Mouse (Mus musculus) MEL (cell line): ENCODE measurements around the gene A730061H03Rik. TPM values are rescaled to one million over a fixed set of nuclear protein-coding genes. Genes with fewer than 3 reads are reported as not detected.

Experiments used
- DNase-seq: peaks from one replicate; pipeline ENCODE4 v3.0.0; 2011; ENCODE audit warnings: low read depth, low spot score
- H3K27ac ChIP-seq: 2 replicates; pipeline ENCODE4 v1.5.1; 2012; ENCODE audit warnings: low read depth, mild to moderate bottlenecking, control low read depth, low read length, moderate library complexity; ENCODE audit not compliant: control insufficient read depth
- H3K27me3 ChIP-seq, 2 experiments: fragments of 150-350 bp in 1 of 2; sonication (generic) in 1 of 2; 2 replicates each; pipeline ENCODE4 v1.6.1; 2012; ENCODE audit warnings: low read length in 2 of 2, mild to moderate bottlenecking in 2 of 2, improper control_type of control experiment in 1 of 2, moderate library complexity in 1 of 2; ENCODE audit not compliant: insufficient read depth in 2 of 2, control insufficient read depth in 1 of 2
- H3K36me3 ChIP-seq, 2 experiments: 2 replicates each; pipeline ENCODE4 v1.6.1; 2012 to 2014; ENCODE audit warnings: low read length in 2 of 2, improper control_type of control experiment in 1 of 2, inconsistent platforms in 1 of 2, mild to moderate bottlenecking in 1 of 2; ENCODE audit not compliant: insufficient read depth in 2 of 2, control insufficient read depth in 1 of 2
- H3K4me1 ChIP-seq, 2 experiments: fragments of 150-350 bp in 1 of 2; sonication (generic) in 1 of 2; 2 replicates each; pipeline ENCODE4 v1.6.1; 2012; ENCODE audit warnings: low read length in 2 of 2, improper control_type of control experiment in 1 of 2, mild to moderate bottlenecking in 1 of 2; ENCODE audit not compliant: insufficient read depth in 2 of 2, control insufficient read depth in 1 of 2
- H3K4me3 ChIP-seq, 2 experiments: fragments of 150-350 bp in 1 of 2; sonication (generic) in 1 of 2; 2 replicates each; pipeline ENCODE4 v1.5.1; 2012; ENCODE audit warnings: low read depth in 2 of 2, low read length in 2 of 2, mild to moderate bottlenecking in 2 of 2, moderate library complexity in 2 of 2, control low read depth in 1 of 2, improper control_type of control experiment in 1 of 2; ENCODE audit not compliant: control insufficient read depth in 1 of 2, insufficient read depth in 1 of 2
- H3K79me2 ChIP-seq: 2 replicates; pipeline ENCODE4 v1.6.1; 2012; ENCODE audit warnings: mild to moderate bottlenecking, low read length, moderate library complexity; ENCODE audit not compliant: control insufficient read depth, poor library complexity, insufficient read depth
- H3K9ac ChIP-seq: 2 replicates; pipeline ENCODE4 v1.6.1; 2012; ENCODE audit warnings: low read depth, mild to moderate bottlenecking, control low read depth, low read length, moderate library complexity; ENCODE audit not compliant: control insufficient read depth, poor library complexity, severe bottlenecking
- H3K9me3 ChIP-seq: fragments of 150-350 bp; sonication (generic); replicated peaks from 2 replicates; pipeline ENCODE4 v1.6.1; 2012; ENCODE audit warnings: mild to moderate bottlenecking, low read length, improper control_type of control experiment, moderate library complexity; ENCODE audit not compliant: insufficient read depth
- BHLHE40 ChIP-seq: IDR thresholded peaks from 2 replicates; pipeline ENCODE4 v1.6.1; 2012; ENCODE audit warnings: low read depth, mild to moderate bottlenecking, inconsistent platforms, low read length, improper control_type of control experiment, borderline replicate concordance
- CHD1 ChIP-seq: IDR thresholded peaks from 2 replicates; pipeline ENCODE4 v1.6.1; 2012; ENCODE audit warnings: low read depth, mild to moderate bottlenecking, inconsistent platforms, low read length, improper control_type of control experiment
- CTCF ChIP-seq, 3 experiments: IDR thresholded peaks in 2 of 3; conservative IDR thresholded peaks in 1 of 3; 2 replicates each; pipeline ENCODE4 v1.5.1; 2011 to 2012; ENCODE audit warnings: low read length in 3 of 3, low read depth in 2 of 3, mild to moderate bottlenecking in 2 of 3, improper control_type of control experiment in 1 of 3, inconsistent platforms in 1 of 3, mixed read lengths in 1 of 3, moderate library complexity in 1 of 3; ENCODE audit not compliant: control insufficient read depth in 1 of 3, insufficient read depth in 1 of 3, poor library complexity in 1 of 3, severe bottlenecking in 1 of 3
- GABPA ChIP-seq: IDR thresholded peaks from 2 replicates; pipeline ENCODE4 v1.6.1; 2012; ENCODE audit warnings: low read depth, mild to moderate bottlenecking, inconsistent platforms, low read length, improper control_type of control experiment, moderate library complexity
- GATA1 ChIP-seq: IDR thresholded peaks from 2 replicates; pipeline ENCODE4 v1.6.1; 2011; ENCODE audit warnings: low read depth, low read length, improper control_type of control experiment
- HCFC1 ChIP-seq: IDR thresholded peaks from 2 replicates; pipeline ENCODE4 v1.6.1; 2012; ENCODE audit warnings: low read depth, mild to moderate bottlenecking, inconsistent platforms, low read length, improper control_type of control experiment, moderate library complexity
- JUND ChIP-seq: IDR thresholded peaks from 2 replicates; pipeline ENCODE4 v1.6.1; 2011; ENCODE audit warnings: low read depth, mild to moderate bottlenecking, improper control_type of control experiment, low read length
- KAT2A ChIP-seq: conservative IDR thresholded peaks from 2 replicates; pipeline ENCODE4 v1.6.1; 2012; ENCODE audit warnings: low read depth, low read length, improper control_type of control experiment, inconsistent platforms
- MAX ChIP-seq: IDR thresholded peaks from 2 replicates; pipeline ENCODE4 v1.6.1; 2011; ENCODE audit warnings: low read length, improper control_type of control experiment
- MAZ ChIP-seq: IDR thresholded peaks from 2 replicates; pipeline ENCODE4 v1.6.1; 2012; ENCODE audit warnings: low read depth, mild to moderate bottlenecking, inconsistent platforms, low read length, improper control_type of control experiment
- MEF2A ChIP-seq: IDR thresholded peaks from 2 replicates; pipeline ENCODE4 v1.6.1; 2014; ENCODE audit warnings: low read depth, mild to moderate bottlenecking, inconsistent platforms, low read length, improper control_type of control experiment; ENCODE audit not compliant: poor library complexity, insufficient replicate concordance, severe bottlenecking; ENCODE audit errors: extremely low read depth
- MYB ChIP-seq: IDR thresholded peaks from 2 replicates; pipeline ENCODE4 v1.6.1; 2011; ENCODE audit warnings: mild to moderate bottlenecking, low read depth, low read length, improper control_type of control experiment
- MYC ChIP-seq: IDR thresholded peaks from 2 replicates; pipeline ENCODE4 v1.6.1; 2011; ENCODE audit warnings: low read depth, mild to moderate bottlenecking, low read length, improper control_type of control experiment, moderate library complexity
- NELFE ChIP-seq: IDR thresholded peaks from 2 replicates; pipeline ENCODE4 v1.6.1; 2011; ENCODE audit warnings: low read depth, low read length, improper control_type of control experiment
- POLR2A ChIP-seq, 2 experiments: IDR thresholded peaks; 2 replicates each; pipeline ENCODE4 v1.6.1; 2011 to 2012; ENCODE audit warnings: low read length in 2 of 2, mild to moderate bottlenecking in 2 of 2, control low read depth in 1 of 2, improper control_type of control experiment in 1 of 2, low read depth in 1 of 2, moderate library complexity in 1 of 2; ENCODE audit not compliant: control insufficient read depth in 1 of 2, insufficient read depth in 1 of 2, poor library complexity in 1 of 2
- POLR2AphosphoS5 ChIP-seq: IDR thresholded peaks from 2 replicates; pipeline ENCODE4 v1.6.1; 2012; ENCODE audit warnings: low read depth, borderline replicate concordance, mild to moderate bottlenecking, inconsistent platforms, low read length, moderate library complexity, mixed read lengths
- RCOR1 ChIP-seq: IDR thresholded peaks from 2 replicates; pipeline ENCODE4 v1.6.1; 2012; ENCODE audit warnings: low read depth, mild to moderate bottlenecking, inconsistent platforms, low read length, improper control_type of control experiment
- SMC3 ChIP-seq: IDR thresholded peaks from 2 replicates; pipeline ENCODE4 v1.6.1; 2011; ENCODE audit warnings: low read depth, low read length, improper control_type of control experiment
- TBP ChIP-seq: IDR thresholded peaks from 2 replicates; pipeline ENCODE4 v1.8.0; 2011; ENCODE audit warnings: low read depth, low read length, improper control_type of control experiment
- TCF12 ChIP-seq: IDR thresholded peaks from 2 replicates; pipeline ENCODE4 v1.6.1; 2014; ENCODE audit warnings: low read depth, mild to moderate bottlenecking, inconsistent platforms, low read length, improper control_type of control experiment, moderate library complexity
- UBTF ChIP-seq: IDR thresholded peaks from 2 replicates; pipeline ENCODE4 v1.6.1; 2012; ENCODE audit warnings: low read depth, mild to moderate bottlenecking, inconsistent platforms, low read length, improper control_type of control experiment, moderate library complexity, borderline replicate concordance; ENCODE audit not compliant: insufficient read depth
- ZMIZ1 ChIP-seq: IDR thresholded peaks from 2 replicates; pipeline ENCODE4 v1.6.1; 2012; ENCODE audit warnings: low read depth, mild to moderate bottlenecking, inconsistent platforms, low read length, improper control_type of control experiment, moderate library complexity
- polyA plus RNA-seq, 2 experiments: library from polyadenylated mRNA; stranded (reverse) in 1 of 2; unstranded in 1 of 2; fragments of >175 nt in 1 of 2; fragments of >200 nt in 1 of 2; gene quantifications; 2 replicates each; pipeline versions ENCODE4 v1.2.1 to v1.2.4; 2012; ENCODE audit warnings: low replicate concordance in 2 of 2, low read depth in 1 of 2; ENCODE audit not compliant: insufficient read length in 2 of 2, insufficient read depth in 1 of 2, missing spikeins in 1 of 2
- total RNA-seq: library from RNA; depleted of rRNA; stranded (reverse); fragments of 300-350 nt; gene quantifications from 2 replicates; pipeline ENCODE4 v1.2.3, GENCODE M21; 2012

The A730061H03Rik gene
- total and polyA plus RNA-seq, 3 experiments = 0.73 to 0.86 TPM; not detected in 1

DNA sequence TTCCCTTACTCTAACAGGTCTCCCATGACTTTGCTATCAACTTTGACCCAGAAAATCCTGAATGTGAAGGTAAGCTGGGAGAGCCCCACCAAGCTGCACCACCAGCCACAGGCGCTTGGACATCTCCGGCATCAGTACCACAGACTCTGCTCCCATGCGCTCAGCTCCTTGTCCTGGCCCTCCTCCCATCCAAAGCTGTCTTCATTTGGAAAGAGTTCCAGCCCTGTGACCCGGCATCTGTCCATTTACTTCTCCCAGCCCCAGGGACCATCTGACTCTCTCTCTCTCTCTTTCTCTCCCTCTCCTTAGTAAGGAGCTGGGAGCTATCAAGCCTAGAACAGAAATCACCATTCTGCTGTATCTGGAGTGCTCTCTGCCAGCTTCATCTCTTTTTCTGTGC is 44.4 kb downstream of the A730061H03Rik start:
- Histone ChIP-seq H3K9me3 (no peaks in the 10 kb centered on the region), H3K36me3 (no peaks in the 10 kb centered on the region), H3K79me2 (no peaks in the 10 kb centered on the region), H3K27me3 (peaks cover 9 to 29% of the 10 kb centered on the region in 2 experiments), H3K4me3 (no peak overlapping the region), H3K9ac (no peak overlapping the region), H3K4me1 (no peaks in the 10 kb centered on the region), H3K27ac (no peak overlapping the region)
- no peak for DNase-seq
- no peak for TF ChIP-seq ZMIZ1
- no peak for TF ChIP-seq MYB
- TF ChIP-seq POLR2AphosphoS5 = no peak
- TF ChIP-seq GATA1 = no peak
- no peak for TF ChIP-seq MYC
- TF ChIP-seq SMC3 = no peak
- TF ChIP-seq TCF12 = no peak
- TF ChIP-seq MAZ = no peak
- TF ChIP-seq CHD1 = no peak
- no peak for TF ChIP-seq MAX

DNA sequence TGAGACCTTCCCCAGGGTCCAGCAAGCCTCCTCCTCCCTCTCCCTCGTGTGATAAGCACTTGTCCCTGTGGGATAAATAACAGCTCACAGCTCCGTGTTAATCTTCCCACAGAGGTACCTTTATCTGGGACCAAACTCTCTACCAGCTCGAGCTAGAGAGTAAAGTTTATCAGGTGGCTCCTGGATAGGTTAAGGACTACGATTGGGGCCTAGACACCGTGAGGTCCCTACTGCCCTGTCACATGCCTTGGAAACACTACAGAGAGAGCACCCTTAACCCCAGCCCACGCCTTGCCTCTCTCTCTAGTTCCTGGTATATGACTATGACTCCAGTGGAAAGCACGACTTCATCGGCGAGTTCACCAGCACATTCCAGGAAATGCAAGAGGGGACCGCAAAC is 46.3 kb downstream of the A730061H03Rik start:
- H3K27me3 ChIP-seq = peaks cover 7 to 30% of the 10 kb centered on the region in 2 experiments
- H3K4me3 ChIP-seq = no peak overlapping the region
- no peaks in the 10 kb centered on the region for H3K9me3 ChIP-seq
- no peaks in the 10 kb centered on the region for H3K4me1 ChIP-seq
- H3K79me2 ChIP-seq = no peaks in the 10 kb centered on the region
- no peaks in the 10 kb centered on the region for H3K36me3 ChIP-seq
- DNase-seq = no peak
- H3K9ac ChIP-seq = no peak overlapping the region
- H3K27ac ChIP-seq = no peak overlapping the region
- TF ChIP-seq UBTF (no peak), GABPA (no peak), RCOR1 (no peak), POLR2AphosphoS5 (no peak), SMC3 (no peak), MEF2A (no peak), BHLHE40 (no peak), KAT2A (no peak), NELFE (no peak), CTCF (IDR thresholded peaks at IDR 0.05 in 2 of 3, conservative IDR thresholded peaks at IDR 0.05 in 1 of 3; ENCODE audit: control insufficient read depth in 1 of 3, insufficient read depth in 1 of 3, low read depth in 2 of 3, low read length in 3 of 3, poor library complexity in 1 of 3, severe bottlenecking in 1 of 3) (no peak), MAZ (no peak), HCFC1 (no peak), GATA1 (no peak), MYC (no peak), POLR2A (IDR thresholded peaks at IDR 0.05; ENCODE audit: control insufficient read depth in 1 of 2, insufficient read depth in 1 of 2, low read depth in 1 of 2, low read length in 2 of 2, poor library complexity in 1 of 2) (no peak), JUND (no peak), TBP (no peak), MYB (no peak)
- TF ChIP-seq, all 39 proteins: peak for 0
